Mouse (Mus musculus): ENCODE measurements around the gene Rimbp2.

- no peak for TF ChIP-seq POLR2A (IDR thresholded peaks at IDR 0.05; ENCODE audit: extremely low read depth, insufficient read depth, low read length)
- TF ChIP-seq CTCF (IDR thresholded peaks at IDR 0.05; ENCODE audit: extremely low read depth, insufficient read depth, low read length): no peak
Observed at GRCm38 (mm10) chr5:128769026-128769631, 184.2 kb downstream of the Rimbp2 start.
